Mouse (Mus musculus) liver, embryonic 11.5 days (tissue): Measurements from ENCODE around the gene Tmem132b. TPM values are rescaled to one million over a fixed set of nuclear protein-coding genes. Genes with fewer than 3 reads are reported as not detected.
A peak's percentile ranks its signal among the peaks of the same experiment; 100 is the strongest.

ENCODE experiments used
- ATAC-seq: fragments of 200-750 bp; cut with Nextera tagmentation; replicated peaks from 2 replicates; pipeline ENCODE4 v1.8.0; 2017; ENCODE audit warnings: moderate number of reproducible peaks, mild to moderate bottlenecking, moderate TSS enrichment, moderate library complexity; ENCODE audit not compliant: low FRiP score
- DNase-seq: peaks from one replicate; pipeline ENCODE4 v3.0.0-alpha.2; 2017; ENCODE audit warnings: low spot score
- H3K27ac ChIP-seq: fragments of 300-500 bp; sonication (generic); 2 replicates; pipeline ENCODE4 v1.5.1; 2014; ENCODE audit warnings: mild to moderate bottlenecking, low read depth, low read length, control low read depth
- H3K27me3 ChIP-seq: fragments of 300-500 bp; sonication (generic); replicated peaks from 2 replicates; pipeline ENCODE4 v1.6.1; 2014; ENCODE audit warnings: low read length, mixed read lengths; ENCODE audit not compliant: control insufficient read depth, insufficient read depth
- H3K36me3 ChIP-seq: fragments of 300-500 bp; sonication (generic); 2 replicates; pipeline ENCODE4 v1.6.1; 2014; ENCODE audit warnings: mild to moderate bottlenecking, low read length, moderate library complexity, mixed read lengths; ENCODE audit not compliant: control insufficient read depth, insufficient read depth
- H3K4me1 ChIP-seq: fragments of 300-500 bp; sonication (generic); replicated peaks from 2 replicates; pipeline ENCODE4 v1.6.1; 2014; ENCODE audit warnings: low read length, mixed read lengths; ENCODE audit not compliant: control insufficient read depth, insufficient read depth
- H3K4me2 ChIP-seq: fragments of 300-500 bp; sonication (generic); 2 replicates; pipeline ENCODE4 v1.6.1; 2014; ENCODE audit warnings: mild to moderate bottlenecking, control low read depth, moderate library complexity
- H3K4me3 ChIP-seq: fragments of 300-500 bp; sonication (generic); 2 replicates; pipeline ENCODE4 v1.5.1; 2014; ENCODE audit warnings: low read depth, low read length, control low read depth
- H3K9ac ChIP-seq: fragments of 300-500 bp; sonication (generic); 2 replicates; pipeline ENCODE4 v1.6.1; 2014; ENCODE audit warnings: low read depth, low read length, control low read depth
- H3K9me3 ChIP-seq: fragments of 300-500 bp; sonication (generic); 2 replicates; pipeline ENCODE4 v1.6.1; 2016; ENCODE audit warnings: low read length, inconsistent platforms, mixed read lengths; ENCODE audit not compliant: control insufficient read depth
- WGBS: fragments of 180-500 bp; shearing (Covaris S2); extraction: QIAGEN DNeasy Blood & Tissue Kit; methylation state at CpG from one replicate; pipeline ENCODE4 v1.1.7; 2014; 5-methylcytosine and 5-hydroxymethylcytosine counted together
- polyA plus RNA-seq: library from polyadenylated mRNA; unstranded; fragments of >200 nt; fragmentation: Nextera tagmentation; extraction: Ambion mirVana; gene quantifications from 2 replicates; pipeline ENCODE4 v1.2.1, GENCODE M21; 2014

Tmem132b gene
- polyA plus RNA-seq, 1 experiment from 2014 or later = 0.15 TPM

DNA sequence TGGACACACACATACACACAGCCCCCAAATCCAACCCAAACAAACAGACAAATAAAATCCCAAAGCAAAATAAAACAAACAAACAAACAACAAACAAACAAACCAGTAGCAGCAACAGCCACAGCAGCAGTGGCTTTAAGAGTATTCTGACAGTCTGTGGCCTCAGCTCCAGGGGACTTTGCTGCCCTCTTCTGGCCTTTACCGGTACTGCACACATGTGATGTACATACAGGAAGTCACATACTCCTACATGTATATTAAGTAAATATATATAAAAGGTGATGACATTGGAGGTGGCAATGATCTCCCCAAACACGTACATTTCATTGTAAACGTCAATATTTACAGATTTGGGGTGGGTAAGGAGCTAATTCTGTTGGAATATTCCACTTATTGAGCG, 5.1 kb upstream of the Tmem132b start:
- ATAC-seq (no peak), DNase-seq (no peak)
- no peak overlapping the region for H3K4me2 ChIP-seq
- H3K27me3 ChIP-seq = peaks cover 22% of the 10 kb centered on the region
- WGBS = 68% methylated on average over 4 of the region's 4 CpGs
- no peak overlapping the region for H3K4me3 ChIP-seq
- 0 out of 2 replicates have a peak, but pooled peaks cover 3% of the 10 kb centered on the region for H3K9me3 ChIP-seq
- no peak overlapping the region for H3K9ac ChIP-seq
- H3K4me1 ChIP-seq = no peaks in the 10 kb centered on the region
- no peaks in the 10 kb centered on the region for H3K36me3 ChIP-seq
- no peak overlapping the region for H3K27ac ChIP-seq

DNA sequence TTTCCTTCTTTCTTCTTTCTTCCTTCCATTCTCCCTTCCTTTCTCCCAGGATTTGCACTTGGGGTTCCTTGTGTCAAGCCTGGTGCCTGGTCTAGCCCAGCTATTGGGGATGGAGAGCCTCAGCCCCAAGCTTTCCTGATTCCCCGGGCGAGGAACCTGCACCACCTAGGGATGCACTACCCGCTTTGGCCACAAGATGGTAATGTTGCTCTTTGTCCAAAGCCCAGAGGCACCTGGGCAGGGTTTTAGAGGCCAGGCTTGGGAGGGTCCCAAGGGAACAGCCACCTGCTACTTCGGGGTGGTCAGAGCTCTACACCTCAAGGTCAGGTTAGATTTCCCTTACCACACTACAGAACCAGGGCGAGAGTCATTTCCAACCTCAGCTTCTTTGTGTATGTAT, 2.5 kb upstream of the Tmem132b start:
- 3% methylated on average over 5 of the region's 5 CpGs for WGBS
- H3K4me3 ChIP-seq = no peak overlapping the region
- 0 out of 2 replicates have a peak, but pooled peaks cover 3% of the 10 kb centered on the region for H3K9me3 ChIP-seq
- peaks cover 48% of the 10 kb centered on the region for H3K27me3 ChIP-seq
- H3K36me3 ChIP-seq = no peaks in the 10 kb centered on the region
- H3K4me1 ChIP-seq = no peaks in the 10 kb centered on the region; the same call in 1 of the 2 replicates
- no peak; the same call in 1 of the 2 replicates for ATAC-seq
- peak; percentile 64 for DNase-seq
- H3K27ac ChIP-seq = no peak overlapping the region
- H3K9ac ChIP-seq = no peak overlapping the region
- no peak overlapping the region for H3K4me2 ChIP-seq

DNA sequence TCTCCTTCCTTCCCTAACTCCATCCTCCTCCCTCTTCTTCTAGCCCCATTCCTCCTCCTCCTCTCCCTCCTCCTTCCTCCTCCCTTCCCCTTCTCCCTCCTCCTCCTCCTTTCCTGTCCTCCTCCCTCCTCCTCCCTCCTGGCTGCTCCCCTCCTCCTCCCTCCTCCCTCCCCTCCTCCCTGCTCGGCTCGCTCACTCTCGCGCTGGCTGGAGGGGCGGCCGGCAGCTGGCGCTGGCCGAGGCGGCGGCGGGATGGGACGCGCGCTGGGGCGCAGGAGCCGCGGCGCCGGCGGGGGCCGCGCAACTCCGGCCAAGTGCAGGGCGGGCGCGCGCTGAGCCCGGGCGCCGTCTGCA, 594 bp downstream of the Tmem132b start:
- no peaks in the 10 kb centered on the region for H3K36me3 ChIP-seq
- whole genome bisulfite sequencing = 0% methylated on average over 22 of the region's 30 CpGs
- DNase-seq (no peak), ATAC-seq (0 out of 2 replicates have a peak, but pooled peaks have one; percentile 8)
- H3K9ac ChIP-seq = no peak overlapping the region
- H3K27me3 ChIP-seq = peaks cover 71% of the 10 kb centered on the region
- H3K9me3 ChIP-seq = no peaks in the 10 kb centered on the region
- peak overlapping the region; percentile 62 for H3K4me2 ChIP-seq
- peak overlapping the region; percentile 42 for H3K4me3 ChIP-seq
- H3K27ac ChIP-seq = no peak overlapping the region
- no peaks in the 10 kb centered on the region; the same call in 1 of the 2 replicates for H3K4me1 ChIP-seq

DNA sequence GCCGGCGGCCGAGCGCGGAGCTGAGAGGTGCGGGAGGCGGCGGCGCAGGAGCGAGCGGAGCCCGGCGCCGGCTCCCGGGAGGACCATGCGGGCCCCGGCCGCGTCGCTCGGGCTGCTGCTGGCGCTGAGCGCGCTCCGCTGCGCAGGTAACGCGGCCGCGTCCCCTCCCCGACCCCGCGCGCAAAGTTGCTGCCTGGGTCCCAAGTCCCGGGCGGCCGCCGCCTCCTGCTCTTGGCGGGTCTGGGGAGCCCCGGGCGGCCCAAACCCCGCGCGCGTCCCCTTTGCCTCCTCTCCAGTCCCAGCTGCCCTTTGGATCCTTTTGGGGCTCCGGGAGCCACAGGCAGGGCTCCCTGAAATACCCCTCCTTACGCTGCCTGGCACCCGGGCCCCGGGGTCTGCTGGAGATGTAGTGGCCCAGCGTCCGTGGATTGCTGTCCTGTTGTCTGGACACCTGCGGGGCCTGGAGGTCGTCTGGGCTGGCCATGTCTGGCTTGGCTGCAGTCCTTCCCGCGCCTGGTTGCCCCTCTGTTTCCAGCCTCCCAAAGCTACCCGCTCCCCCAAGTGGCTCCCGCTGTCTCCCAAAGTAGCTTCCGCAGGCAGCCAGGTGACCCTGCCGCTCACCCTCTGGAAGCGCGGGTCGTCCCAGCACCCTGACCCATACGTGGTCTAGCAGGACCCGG, 1.1 kb downstream of the Tmem132b start:
- Histone ChIP-seq H3K9ac (no peak overlapping the region), H3K4me3 (peak overlapping the region; percentile 42), H3K4me2 (peak overlapping the region; percentile 62), H3K36me3 (no peaks in the 10 kb centered on the region), H3K4me1 (no peaks in the 10 kb centered on the region; the same call in 1 of the 2 replicates), H3K27me3 (peaks cover 71% of the 10 kb centered on the region), H3K9me3 (no peaks in the 10 kb centered on the region), H3K27ac (no peak overlapping the region)
- 2% methylated on average over 60 of the region's 64 CpGs for WGBS
- DNase-seq = no peak
- no peak for ATAC-seq

DNA sequence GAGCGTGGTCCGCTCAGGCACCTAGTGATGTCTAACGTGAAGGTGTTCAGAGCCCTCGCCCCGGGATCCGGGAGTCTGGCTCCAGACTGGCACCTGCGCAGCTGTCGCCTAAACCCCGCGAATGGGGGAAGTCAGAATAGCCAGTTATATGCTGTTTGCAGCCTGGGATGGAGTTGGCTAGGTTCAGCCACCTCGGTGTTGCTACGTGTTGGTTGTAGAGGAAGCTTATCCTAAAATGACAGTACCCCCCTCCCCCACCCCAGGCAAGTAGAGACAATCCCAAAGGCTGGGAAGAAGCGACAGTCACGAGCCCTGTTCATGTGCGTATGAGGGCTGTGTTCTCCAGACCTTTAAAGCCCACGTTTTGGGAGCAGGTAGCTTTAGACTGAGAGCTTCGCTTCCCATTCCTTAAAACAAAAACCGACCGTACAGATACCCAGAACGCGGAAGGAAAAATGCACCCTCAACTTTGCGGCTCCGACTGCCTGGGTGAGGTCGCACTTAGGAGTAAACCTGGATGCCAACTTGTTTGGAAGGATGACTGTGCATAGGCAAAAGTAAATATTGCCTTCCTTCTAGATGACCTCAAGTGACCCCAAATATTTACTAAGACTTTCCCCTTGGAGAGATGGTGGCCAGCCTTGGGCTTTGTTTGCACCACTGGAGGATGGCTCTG, 1.8 kb downstream of the Tmem132b start:
- Histone ChIP-seq H3K36me3 (no peaks in the 10 kb centered on the region), H3K4me2 (peak overlapping the region; percentile 62), H3K27me3 (peaks cover 71% of the 10 kb centered on the region), H3K4me1 (no peaks in the 10 kb centered on the region; the same call in 1 of the 2 replicates), H3K4me3 (0 out of 2 replicates have a peak overlapping the region, but pooled peaks have one; percentile 42), H3K9ac (no peak overlapping the region), H3K27ac (no peak overlapping the region), H3K9me3 (no peaks in the 10 kb centered on the region)
- WGBS = 3% methylated on average over 24 of the region's 24 CpGs
- no peak for DNase-seq
- ATAC-seq = no peak

DNA sequence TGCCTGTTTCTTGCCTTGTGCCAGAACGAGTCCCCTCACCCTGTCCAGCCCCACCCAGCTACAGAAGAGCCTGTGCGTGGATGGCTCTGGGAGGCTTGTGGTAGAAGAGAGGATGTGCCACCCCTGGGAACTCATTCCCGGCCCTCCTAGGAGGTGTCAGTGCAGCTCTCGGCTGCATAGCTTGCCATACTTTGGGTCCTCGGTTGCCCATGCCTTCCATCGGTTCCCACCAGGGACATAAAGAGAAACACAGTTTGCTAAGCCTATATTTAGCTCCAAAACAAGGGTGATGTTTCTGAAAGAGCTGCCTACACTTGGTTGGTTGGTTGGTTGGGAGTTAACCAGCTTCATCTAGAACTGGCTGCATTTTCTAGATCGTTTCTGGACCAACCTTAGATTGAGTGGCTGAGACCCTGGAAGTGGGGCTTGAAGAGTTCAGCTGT, 2.6 kb downstream of the Tmem132b start:
- H3K9ac ChIP-seq = no peak overlapping the region
- ATAC-seq (no peak), DNase-seq (no peak)
- no peak overlapping the region for H3K4me3 ChIP-seq
- no peaks in the 10 kb centered on the region; the same call in 1 of the 2 replicates for H3K4me1 ChIP-seq
- H3K36me3 ChIP-seq = no peaks in the 10 kb centered on the region
- peaks cover 67% of the 10 kb centered on the region for H3K27me3 ChIP-seq
- no peaks in the 10 kb centered on the region for H3K9me3 ChIP-seq
- H3K4me2 ChIP-seq = no peak overlapping the region
- WGBS = 10% methylated on average over 7 of the region's 7 CpGs
- H3K27ac ChIP-seq = no peak overlapping the region

DNA sequence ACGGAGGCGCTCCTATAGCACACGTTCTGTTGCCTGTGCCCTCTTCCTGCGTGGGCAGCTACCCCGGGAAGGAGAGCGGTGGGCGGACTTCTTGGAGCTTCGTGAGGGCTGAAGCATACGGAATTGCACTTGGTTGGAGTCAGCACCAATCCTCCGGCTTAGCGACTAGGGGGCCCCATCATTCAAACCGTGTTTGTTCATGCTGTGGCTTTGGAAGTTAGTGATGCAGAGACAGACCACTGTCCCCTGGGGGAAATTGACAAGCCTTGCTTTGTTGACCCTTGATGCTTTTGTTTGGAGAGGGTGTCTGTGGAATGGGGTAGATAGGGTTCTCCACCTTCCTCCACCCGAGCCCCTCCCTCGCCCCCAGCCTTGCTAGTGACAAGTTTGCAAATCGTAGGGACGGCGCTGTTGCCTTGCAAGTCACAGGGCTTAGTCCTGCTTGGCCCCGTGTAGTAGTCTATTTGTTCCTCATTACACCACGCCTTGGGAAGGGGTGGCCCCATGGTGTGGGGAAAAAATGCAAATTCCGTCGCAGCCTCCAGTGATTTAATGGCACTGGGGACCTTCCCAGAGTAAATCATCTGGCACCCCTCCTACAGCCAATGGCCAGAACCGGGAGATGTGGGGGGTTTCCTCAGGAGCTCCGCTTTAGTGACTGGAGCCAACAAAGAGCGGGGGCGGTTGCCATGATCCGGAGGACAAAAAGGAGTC, 3.2 kb downstream of the Tmem132b start:
- Histone ChIP-seq H3K4me2 (no peak overlapping the region), H3K4me3 (no peak overlapping the region), H3K9ac (no peak overlapping the region), H3K27ac (no peak overlapping the region), H3K9me3 (no peaks in the 10 kb centered on the region), H3K36me3 (no peaks in the 10 kb centered on the region), H3K4me1 (no peaks in the 10 kb centered on the region; the same call in 1 of the 2 replicates), H3K27me3 (peaks cover 65% of the 10 kb centered on the region)
- no peak for ATAC-seq
- 7% methylated on average over 26 of the region's 26 CpGs for WGBS
- no peak for DNase-seq

DNA sequence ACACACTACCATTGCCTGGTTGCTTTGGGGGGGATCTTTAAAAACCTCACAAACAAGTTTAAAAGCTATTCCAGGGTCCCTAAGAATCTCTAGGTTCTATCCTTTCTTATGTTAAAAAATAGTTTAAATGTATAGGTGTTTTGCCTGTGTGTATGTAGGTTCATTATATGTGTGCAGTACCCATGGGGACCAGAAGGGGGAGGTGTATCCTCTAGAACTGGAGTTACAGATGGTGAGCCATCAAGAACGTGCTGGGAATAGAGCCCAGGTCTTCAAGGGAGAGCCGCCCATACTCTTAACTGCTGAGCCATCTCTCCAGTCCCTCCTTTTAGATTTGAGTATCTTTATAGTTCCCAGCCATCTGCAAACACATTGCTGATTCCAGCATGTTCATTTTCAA, 13.5 kb downstream of the Tmem132b start:
- Histone ChIP-seq H3K4me3 (no peak overlapping the region), H3K27ac (no peak overlapping the region), H3K9ac (no peak overlapping the region), H3K4me1 (no peaks in the 10 kb centered on the region), H3K27me3 (peaks cover 5% of the 10 kb centered on the region), H3K4me2 (no peak overlapping the region), H3K9me3 (no peaks in the 10 kb centered on the region), H3K36me3 (no peaks in the 10 kb centered on the region)
- ATAC-seq (no peak), DNase-seq (no peak)
- WGBS = 77% methylated on average over 2 of the region's 2 CpGs
